Mouse (Mus musculus) heart, postnatal 0 days (tissue): Measurements from ENCODE around the gene Dclk3. TPM values are rescaled to one million over a fixed set of nuclear protein-coding genes. Genes with fewer than 3 reads are reported as not detected.

Experiments used
- ATAC-seq: fragments of 200-750 bp; cut with Nextera tagmentation; 2 replicates; pipeline ENCODE4 v1.8.0; 2017; ENCODE audit warnings: low read depth, moderate number of reproducible peaks, moderate library complexity; ENCODE audit not compliant: insufficient read depth
- DNase-seq: peaks from one replicate; pipeline ENCODE4 v3.0.0-alpha.2; 2016; ENCODE audit warnings: low spot score
- H3K27ac ChIP-seq: fragments of 300-500 bp; sonication (generic); 2 replicates; pipeline ENCODE4 v1.5.1; 2014; ENCODE audit warnings: low read depth, mild to moderate bottlenecking
- H3K27me3 ChIP-seq: fragments of 300-500 bp; sonication (generic); 2 replicates; pipeline ENCODE4 v1.6.1; 2014; ENCODE audit warnings: low read length, mixed read lengths; ENCODE audit not compliant: control insufficient read depth, insufficient read depth
- H3K36me3 ChIP-seq: fragments of 300-500 bp; sonication (generic); replicated peaks from 2 replicates; pipeline ENCODE4 v1.6.1; 2014; ENCODE audit warnings: low read length, mixed read lengths; ENCODE audit not compliant: control insufficient read depth, insufficient read depth
- H3K4me1 ChIP-seq: fragments of 300-500 bp; sonication (generic); 2 replicates; pipeline ENCODE4 v1.6.1; 2014; ENCODE audit warnings: antibody characterized with exemption; ENCODE audit not compliant: control insufficient read depth, insufficient read depth
- H3K4me2 ChIP-seq: fragments of 300-500 bp; sonication (generic); 2 replicates; pipeline ENCODE4 v1.6.1; 2014; ENCODE audit warnings: low read depth, mild to moderate bottlenecking, low read length, moderate library complexity
- H3K4me3 ChIP-seq: fragments of 300-500 bp; sonication (generic); 2 replicates; pipeline ENCODE4 v1.5.1; 2014; ENCODE audit warnings: low read depth, low read length
- H3K9ac ChIP-seq: fragments of 300-500 bp; sonication (generic); replicated peaks from 2 replicates; pipeline ENCODE4 v1.6.1; 2014; ENCODE audit warnings: low read depth, low read length, mixed read lengths
- H3K9me3 ChIP-seq: fragments of 300-500 bp; sonication (generic); replicated peaks from 2 replicates; pipeline ENCODE4 v1.6.1; 2016; ENCODE audit warnings: low read length; ENCODE audit not compliant: control insufficient read depth
- CTCF ChIP-seq: IDR thresholded peaks from 2 replicates; pipeline ENCODE4 v1.5.1; 2016; ENCODE audit warnings: antibody characterized with exemption, control low read depth, low read depth
- EP300 ChIP-seq: IDR thresholded peaks from 2 replicates; pipeline ENCODE4 v1.6.1; 2016; ENCODE audit warnings: antibody characterized with exemption, low read depth
- WGBS: fragments of 180-500 bp; shearing (Covaris S2); extraction: QIAGEN DNeasy Blood & Tissue Kit; methylation state at CpG from one replicate; pipeline ENCODE4 v1.1.7; 2014; 5-methylcytosine and 5-hydroxymethylcytosine counted together
- polyA plus RNA-seq: library from polyadenylated mRNA; unstranded; fragments of >200 nt; fragmentation: Nextera tagmentation; extraction: Ambion mirVana; gene quantifications from 2 replicates; pipeline ENCODE4 v1.2.1, GENCODE M21; 2015
- total RNA-seq: library from RNA; depleted of rRNA; stranded (reverse); fragments of >200 nt; gene quantifications from 2 replicates; pipeline ENCODE4 v1.2.3, GENCODE M21; 2014; ENCODE audit warnings: low replicate concordance; rRNA removed

The Dclk3 gene
- total RNA-seq (not detected in 2 replicates), polyA plus RNA-seq (0.11 and 0.15 TPM in 2 replicates)

DNA sequence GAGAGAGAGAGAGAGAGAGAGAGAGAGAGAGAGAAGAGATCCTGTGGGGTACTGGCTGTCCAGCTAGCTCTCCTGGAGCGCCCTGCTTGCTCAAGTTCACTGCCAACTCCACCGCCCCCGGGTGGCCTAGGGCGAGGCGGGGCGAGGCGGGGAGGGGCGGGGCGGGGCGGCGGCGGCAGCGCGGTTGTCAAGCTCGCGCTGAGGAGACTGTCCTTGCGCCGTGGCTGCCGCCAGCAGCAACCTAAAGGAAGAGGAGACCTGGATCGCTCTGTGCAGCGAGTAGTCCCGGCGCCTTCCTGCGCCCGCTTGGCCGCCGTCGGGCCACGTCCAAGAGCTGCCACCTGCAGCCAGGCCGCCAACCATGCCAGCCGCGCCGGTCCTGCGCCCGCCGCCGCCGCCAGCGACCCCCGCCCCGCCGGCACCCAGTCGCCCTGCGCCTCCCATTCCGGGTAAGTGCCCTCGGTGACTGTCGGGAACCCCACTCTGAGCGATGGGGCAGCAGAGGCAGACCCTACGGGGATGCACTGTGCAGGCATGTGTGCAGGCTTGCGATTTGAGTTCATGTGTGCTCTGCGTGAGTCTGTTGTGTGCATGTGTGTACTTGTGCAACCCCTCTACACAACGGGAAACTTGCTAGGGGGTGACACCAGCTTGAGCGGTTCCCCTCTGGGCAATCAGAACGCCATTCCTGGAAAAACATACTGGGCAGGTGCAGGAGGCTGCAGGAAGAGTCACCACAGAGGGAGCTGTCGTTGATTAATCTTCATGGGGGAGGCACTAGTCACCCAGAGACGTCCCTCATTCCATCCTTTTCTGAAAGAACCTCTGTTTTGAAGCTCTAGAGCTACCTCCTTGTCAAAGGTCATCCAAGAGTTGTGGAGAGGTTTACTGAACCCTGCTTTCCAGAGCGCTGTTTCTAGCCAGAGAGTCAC, at the start of gene Dclk3:
Dclk3 (plus strand) TSS at position 178 of the 932 bp plus-strand sequence.
- peak within 1 kb of the TSS; percentile 53 for H3K4me3 ChIP-seq
- no peak for TF ChIP-seq CTCF
- no peak for TF ChIP-seq EP300
- no peaks in the 10 kb centered on the region for H3K9me3 ChIP-seq
- H3K9ac ChIP-seq: peak within 1 kb of the TSS; percentile 44
- H3K27me3 ChIP-seq: peaks cover 9% of the 10 kb centered on the region
- DNase-seq (peak; percentile 28), ATAC-seq (peak; percentile 69; the same call in 1 of the 2 replicates)
- 0 out of 2 replicates have a peak, but pooled peaks cover 5% of the 10 kb centered on the region for H3K4me1 ChIP-seq
- no peaks in the 10 kb centered on the region for H3K36me3 ChIP-seq
- no peak within 1 kb of the TSS for H3K27ac ChIP-seq
- peak within 1 kb of the TSS; percentile 80 for H3K4me2 ChIP-seq
- 5% methylated on average over 46 of the region's 57 CpGs for WGBS

GRCm38 (mm10) chr9:111390016-111390415, 48.9 kb upstream of the Dclk3 start:
- H3K36me3 ChIP-seq: no peaks in the 10 kb centered on the region
- H3K4me1 ChIP-seq: no peaks in the 10 kb centered on the region
- no peak overlapping the region for H3K27ac ChIP-seq
- no peak for ATAC-seq
- DNase-seq: no peak
- no peak for TF ChIP-seq CTCF
- TF ChIP-seq EP300: no peak
- H3K27me3 ChIP-seq: no peaks in the 10 kb centered on the region
- no peaks in the 10 kb centered on the region for H3K9me3 ChIP-seq
- WGBS: 74% methylated on average over 9 of the region's 9 CpGs
- H3K4me2 ChIP-seq: no peak overlapping the region
- no peak overlapping the region for H3K9ac ChIP-seq
- H3K4me3 ChIP-seq: no peak overlapping the region

DNA sequence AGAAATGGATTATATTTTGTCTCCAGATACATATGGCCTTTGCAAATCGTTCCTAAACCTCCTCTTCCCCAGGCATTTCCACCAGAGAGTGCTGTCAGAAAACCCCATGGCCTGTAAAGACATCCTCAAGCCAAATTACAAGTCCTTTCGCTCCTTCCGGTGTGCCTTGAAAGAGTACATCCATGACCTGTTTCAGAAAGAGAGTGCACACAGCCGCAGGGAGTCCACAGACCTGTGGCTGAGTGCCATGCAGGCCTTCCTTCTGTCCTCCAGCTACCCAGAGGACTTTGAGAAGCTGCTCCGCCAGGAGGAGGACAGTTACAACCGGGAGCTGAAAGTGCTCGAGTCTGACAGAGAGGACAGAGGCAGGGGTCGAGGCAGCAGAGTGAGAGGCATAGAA, 47.8 kb upstream of the Dclk3 start:
- H3K4me2 ChIP-seq: no peak overlapping the region
- ATAC-seq (no peak), DNase-seq (no peak)
- H3K9me3 ChIP-seq: no peaks in the 10 kb centered on the region
- TF ChIP-seq CTCF (no peak), EP300 (no peak)
- WGBS: 79% methylated on average over 8 of the region's 8 CpGs
- H3K27me3 ChIP-seq: no peaks in the 10 kb centered on the region
- H3K9ac ChIP-seq: no peak overlapping the region
- no peaks in the 10 kb centered on the region for H3K36me3 ChIP-seq
- no peak overlapping the region for H3K27ac ChIP-seq
- H3K4me3 ChIP-seq: no peak overlapping the region
- no peaks in the 10 kb centered on the region for H3K4me1 ChIP-seq

DNA sequence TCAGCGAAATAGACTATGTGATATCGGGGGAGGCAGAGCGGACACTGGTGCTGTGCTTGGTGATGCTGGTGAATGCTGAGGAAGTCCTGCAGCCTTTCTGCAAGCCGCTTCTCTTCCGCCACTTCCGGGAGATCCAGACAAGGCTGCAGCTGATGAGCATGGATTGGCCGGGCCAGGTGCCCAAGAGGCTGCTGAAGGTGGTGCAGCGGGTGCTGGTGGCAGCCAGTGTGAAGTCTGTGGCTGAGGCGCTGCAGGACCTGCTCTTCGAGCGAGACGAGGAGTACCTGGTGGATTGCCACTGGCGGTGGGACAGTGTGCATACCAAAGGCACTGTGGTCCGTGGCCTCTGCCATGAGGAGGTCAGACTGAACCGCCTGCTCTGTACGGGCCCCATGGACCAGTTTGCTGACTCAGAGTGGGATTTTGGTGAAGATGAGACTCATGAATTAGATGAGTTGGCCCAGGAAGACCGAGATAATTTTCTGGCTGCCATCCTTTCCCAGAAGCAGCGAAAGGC, 46.9 kb upstream of the Dclk3 start:
- TF ChIP-seq EP300 (no peak), CTCF (no peak)
- H3K4me1 ChIP-seq: no peaks in the 10 kb centered on the region
- H3K9ac ChIP-seq: no peak overlapping the region
- no peak overlapping the region for H3K27ac ChIP-seq
- 83% methylated on average over 18 of the region's 18 CpGs for WGBS
- ATAC-seq: no peak
- no peaks in the 10 kb centered on the region for H3K9me3 ChIP-seq
- no peaks in the 10 kb centered on the region for H3K36me3 ChIP-seq
- H3K4me2 ChIP-seq: no peak overlapping the region
- H3K4me3 ChIP-seq: no peak overlapping the region
- no peak for DNase-seq
- H3K27me3 ChIP-seq: no peaks in the 10 kb centered on the region

DNA sequence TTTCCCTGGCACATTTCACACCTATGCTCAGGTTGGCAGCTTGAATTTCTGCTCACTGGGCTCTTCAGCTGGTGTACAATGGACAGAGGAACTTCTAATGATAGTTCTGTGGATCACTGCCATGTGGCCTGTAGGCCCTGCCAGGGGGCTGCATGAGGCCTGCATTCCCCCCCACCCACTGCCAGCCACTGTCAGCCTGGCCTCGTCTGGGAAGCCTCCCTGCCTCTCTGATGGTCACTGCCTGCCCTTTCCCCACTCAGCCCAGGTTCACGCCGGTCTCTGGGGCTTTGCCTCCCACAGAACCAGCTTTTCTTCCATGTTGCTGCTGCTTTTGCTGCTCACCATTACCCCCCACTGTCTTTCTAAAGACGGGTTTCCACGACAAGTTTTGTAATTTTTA, 43.6 kb upstream of the Dclk3 start:
- ATAC-seq (no peak), DNase-seq (no peak)
- H3K4me1 ChIP-seq: no peaks in the 10 kb centered on the region
- H3K9ac ChIP-seq: no peak overlapping the region
- WGBS: 75% methylated on average over 5 of the region's 5 CpGs
- TF ChIP-seq CTCF (no peak), EP300 (no peak)
- H3K27ac ChIP-seq: no peak overlapping the region
- H3K9me3 ChIP-seq: no peaks in the 10 kb centered on the region
- no peaks in the 10 kb centered on the region for H3K27me3 ChIP-seq
- no peak overlapping the region for H3K4me3 ChIP-seq
- no peak overlapping the region for H3K4me2 ChIP-seq
- no peaks in the 10 kb centered on the region for H3K36me3 ChIP-seq
